Mouse (Mus musculus) thymus, adult 2 months (tissue): Measurements from ENCODE around the gene Egfr.

ENCODE experiments used
- CTCF ChIP-seq: fragments of 200-500 bp; IDR thresholded peaks from 2 replicates; pipeline ENCODE4 v1.5.1; 2012; ENCODE audit warnings: mild to moderate bottlenecking, control low read depth, low read length, moderate library complexity, borderline replicate concordance; ENCODE audit not compliant: control insufficient read depth, poor library complexity, insufficient read depth; ENCODE audit errors: extremely low read depth
- POLR2A ChIP-seq: fragments of 200-500 bp; IDR thresholded peaks from 2 replicates; pipeline ENCODE4 v1.6.1; 2012; ENCODE audit warnings: mild to moderate bottlenecking, low read length, control low read depth, moderate library complexity; ENCODE audit not compliant: control insufficient read depth, poor library complexity, insufficient read depth; ENCODE audit errors: extremely low read depth

DNA sequence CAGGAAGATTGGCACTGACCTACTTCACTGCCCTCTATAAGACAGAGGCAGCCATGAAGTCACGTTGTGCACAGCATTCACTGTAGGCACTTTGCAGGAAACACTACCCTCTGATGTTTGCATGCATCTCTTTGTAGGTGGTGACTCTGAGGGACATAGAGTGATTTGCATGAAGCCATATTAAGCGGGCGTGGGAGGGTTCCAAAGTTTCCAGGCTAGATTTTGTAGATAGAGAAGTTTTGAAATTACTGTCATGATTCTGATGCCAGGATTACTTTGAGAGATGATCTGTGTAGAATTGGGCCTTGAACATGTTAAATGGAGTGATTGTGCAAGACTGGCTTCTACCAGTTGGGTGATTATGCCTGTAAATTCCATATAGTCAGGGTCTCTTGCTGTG, 86.8 kb downstream of the Egfr start:
- no peak for TF ChIP-seq POLR2A
- TF ChIP-seq CTCF, result no peak
